Mouse (Mus musculus) liver, postnatal 0 days (tissue): ENCODE measurements around the gene Igfbp6. TPM values are rescaled to one million over a fixed set of nuclear protein-coding genes. Genes with fewer than 3 reads are reported as not detected.

Experiments
- ATAC-seq: fragments of 200-750 bp; cut with Nextera tagmentation; 2 replicates; pipeline ENCODE4 v1.8.0; 2017; ENCODE audit warnings: mild to moderate bottlenecking, moderate library complexity
- DNase-seq: peaks from one replicate; pipeline ENCODE4 v3.0.0-alpha.2; 2016
- H3K27ac ChIP-seq: fragments of 300-500 bp; sonication (generic); 2 replicates; pipeline ENCODE4 v1.5.1; 2014; ENCODE audit warnings: antibody characterized with exemption, moderate library complexity, mild to moderate bottlenecking, low read depth
- H3K27me3 ChIP-seq: fragments of 300-500 bp; sonication (generic); 2 replicates; pipeline ENCODE4 v1.6.1; 2014; ENCODE audit warnings: low read length, control low read depth, mixed read lengths; ENCODE audit not compliant: insufficient read depth
- H3K36me3 ChIP-seq: fragments of 300-500 bp; sonication (generic); replicated peaks from 2 replicates; pipeline ENCODE4 v1.6.1; 2014; ENCODE audit warnings: mild to moderate bottlenecking, control low read depth, low read length, moderate library complexity, mixed read lengths; ENCODE audit not compliant: insufficient read depth
- H3K4me1 ChIP-seq: fragments of 300-500 bp; sonication (generic); 2 replicates; pipeline ENCODE4 v1.6.1; 2014; ENCODE audit warnings: antibody characterized with exemption, mild to moderate bottlenecking, control low read depth; ENCODE audit not compliant: insufficient read depth
- H3K4me2 ChIP-seq: fragments of 300-500 bp; sonication (generic); 2 replicates; pipeline ENCODE4 v1.6.1; 2014; ENCODE audit warnings: low read depth, mild to moderate bottlenecking, low read length, moderate library complexity, mixed read lengths
- H3K4me3 ChIP-seq: fragments of 300-500 bp; sonication (generic); 2 replicates; pipeline ENCODE4 v1.5.1; 2014; ENCODE audit warnings: low read depth, low read length
- H3K9ac ChIP-seq: fragments of 300-500 bp; sonication (generic); replicated peaks from 2 replicates; pipeline ENCODE4 v1.6.1; 2014; ENCODE audit warnings: mild to moderate bottlenecking, moderate library complexity
- H3K9me3 ChIP-seq: fragments of 300-500 bp; sonication (generic); 2 replicates; pipeline ENCODE4 v1.6.1; 2016; ENCODE audit warnings: mild to moderate bottlenecking, control low read depth, low read length, mixed read lengths
- CTCF ChIP-seq: sonication (generic); IDR thresholded peaks from 2 replicates; pipeline ENCODE4 v1.5.1; 2016; ENCODE audit warnings: antibody characterized with exemption, low read depth
- EP300 ChIP-seq: IDR thresholded peaks from 2 replicates; pipeline ENCODE4 v1.6.1; 2016; ENCODE audit warnings: antibody characterized with exemption, low read depth, mild to moderate bottlenecking
- WGBS: fragments of 180-500 bp; shearing (Covaris S2); extraction: QIAGEN DNeasy Blood & Tissue Kit; methylation state at CpG from one replicate; pipeline ENCODE4 v1.1.7; 2014; ENCODE audit not compliant: insufficient replicate concordance; 5-methylcytosine and 5-hydroxymethylcytosine counted together
- polyA plus RNA-seq: library from polyadenylated mRNA; unstranded; fragments of >200 nt; fragmentation: Nextera tagmentation; extraction: Ambion mirVana; gene quantifications from 2 replicates; pipeline ENCODE4 v1.2.1, GENCODE M21; 2015

Gene Igfbp6
- polyA plus RNA-seq, 1 experiment from 2014 or later: 5.9 TPM

DNA sequence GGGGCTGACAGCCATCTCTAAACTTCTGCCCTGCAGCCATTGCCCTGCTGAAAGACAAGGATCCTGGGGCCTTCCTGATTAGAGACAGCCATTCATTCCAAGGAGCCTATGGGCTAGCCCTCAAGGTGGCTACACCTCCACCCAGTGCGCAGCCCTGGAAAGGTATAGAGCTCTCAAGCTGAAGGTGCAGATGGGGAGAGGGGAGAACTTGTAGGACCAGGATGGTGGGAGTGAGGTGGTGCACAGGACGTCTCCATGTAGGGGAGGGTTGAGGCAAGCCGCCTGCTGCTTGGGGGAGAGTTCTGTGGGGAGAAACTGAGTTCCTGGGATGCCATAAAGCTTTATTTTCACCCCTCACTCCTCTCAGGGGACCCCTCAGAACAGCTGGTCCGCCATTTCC is 30.5 kb upstream of the Igfbp6 start:
- 75% methylated on average over 4 of the region's 4 CpGs for WGBS
- H3K36me3 ChIP-seq: peaks cover 56% of the 10 kb centered on the region

GRCm38 (mm10) chr15:102114651-102115260 is 29.4 kb upstream of the Igfbp6 start:
- Histone ChIP-seq H3K9ac (no peak overlapping the region), H3K36me3 (peaks cover 52% of the 10 kb centered on the region), H3K4me1 (no peaks in the 10 kb centered on the region), H3K4me2 (no peak overlapping the region), H3K9me3 (no peaks in the 10 kb centered on the region), H3K27ac (no peak overlapping the region), H3K4me3 (no peak overlapping the region), H3K27me3 (no peaks in the 10 kb centered on the region)
- TF ChIP-seq EP300: no peak
- TF ChIP-seq CTCF: no peak
- ATAC-seq (no peak), DNase-seq (no peak)
- 64% methylated on average over 7 of the region's 7 CpGs for WGBS

More for the DNA sequence above, 30.5 kb upstream of the Igfbp6 start:
- Histone ChIP-seq H3K4me3 (no peak overlapping the region), H3K9me3 (no peaks in the 10 kb centered on the region), H3K27me3 (no peaks in the 10 kb centered on the region), H3K27ac (no peak overlapping the region), H3K4me2 (no peak overlapping the region), H3K4me1 (peaks cover 2% of the 10 kb centered on the region; the same call in 1 of the 2 replicates), H3K9ac (no peak overlapping the region)
- DNase-seq (no peak), ATAC-seq (no peak)
- TF ChIP-seq CTCF (no peak), EP300 (no peak)

- peaks cover 45% of the 10 kb centered on the region for H3K36me3 ChIP-seq
- H3K9ac ChIP-seq: no peak overlapping the region
- no peak overlapping the region for H3K27ac ChIP-seq
- DNase-seq (no peak), ATAC-seq (no peak)
- no peaks in the 10 kb centered on the region for H3K4me1 ChIP-seq
- H3K4me2 ChIP-seq: no peak overlapping the region
- no peak overlapping the region for H3K4me3 ChIP-seq
- no peaks in the 10 kb centered on the region for H3K9me3 ChIP-seq
- WGBS: 48% methylated on average over 9 of the region's 9 CpGs
- no peaks in the 10 kb centered on the region for H3K27me3 ChIP-seq
- no peak for TF ChIP-seq EP300
Observed at GRCm38 (mm10) chr15:102115731-102116231, 28.4 kb upstream of the Igfbp6 start.

DNA sequence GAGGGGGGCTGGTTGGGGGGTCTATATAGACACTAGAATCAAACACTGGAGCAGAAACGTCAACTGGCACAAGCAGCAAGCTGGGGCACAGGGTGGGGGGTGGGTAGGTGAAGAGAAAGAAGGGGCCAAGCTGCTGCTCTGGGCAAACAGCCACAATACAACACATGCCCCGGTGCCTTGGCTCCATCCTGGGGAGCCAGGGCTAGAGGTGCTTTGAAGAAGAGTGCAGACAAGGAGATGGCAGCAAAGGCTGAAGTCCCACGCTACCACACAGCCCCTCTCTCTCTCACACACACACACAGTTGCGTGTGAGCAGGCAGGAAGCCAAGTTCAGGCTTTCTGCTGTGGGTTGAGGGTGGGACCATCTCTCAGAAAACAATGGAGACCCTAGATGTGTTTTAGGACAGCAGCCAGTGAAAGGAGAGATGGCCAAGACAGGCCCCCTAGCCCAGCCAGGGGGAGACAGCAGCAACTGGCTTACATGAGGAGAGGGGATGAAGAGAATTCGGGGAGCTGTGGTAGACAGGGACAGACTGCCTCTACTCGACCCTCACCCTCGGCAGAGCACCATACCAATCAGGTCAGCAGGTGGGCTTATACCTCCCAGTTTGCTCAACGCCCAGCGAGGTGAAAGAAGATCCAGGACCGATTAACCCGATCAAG is 27.3 kb upstream of the Igfbp6 start:
- Histone ChIP-seq H3K4me3 (no peak overlapping the region), H3K27me3 (no peaks in the 10 kb centered on the region), H3K4me2 (no peak overlapping the region), H3K9ac (no peak overlapping the region), H3K9me3 (no peaks in the 10 kb centered on the region), H3K4me1 (no peaks in the 10 kb centered on the region), H3K36me3 (peaks cover 38% of the 10 kb centered on the region), H3K27ac (no peak overlapping the region)
- 72% methylated on average over 11 of the region's 11 CpGs for WGBS
- TF ChIP-seq EP300 (no peak), CTCF (no peak)
- ATAC-seq (no peak), DNase-seq (no peak)

GRCm38 (mm10) chr15:102117461-102118443 is 26.4 kb upstream of the Igfbp6 start:
- Histone ChIP-seq H3K4me3 (no peak overlapping the region), H3K36me3 (peaks cover 35% of the 10 kb centered on the region), H3K27ac (no peak overlapping the region), H3K9me3 (no peaks in the 10 kb centered on the region), H3K27me3 (no peaks in the 10 kb centered on the region), H3K4me2 (no peak overlapping the region), H3K9ac (no peak overlapping the region), H3K4me1 (no peaks in the 10 kb centered on the region)
- WGBS: 75% methylated on average over 19 of the region's 19 CpGs
- DNase-seq (no peak), ATAC-seq (peak; percentile 38; the same call in 1 of the 2 replicates)
- no peak for TF ChIP-seq EP300
- peak; percentile 57 for TF ChIP-seq CTCF

GRCm38 (mm10) chr15:102118591-102118990 is 25.6 kb upstream of the Igfbp6 start:
- Histone ChIP-seq H3K27ac (no peak overlapping the region), H3K4me2 (no peak overlapping the region), H3K9me3 (no peaks in the 10 kb centered on the region), H3K4me1 (no peaks in the 10 kb centered on the region), H3K27me3 (no peaks in the 10 kb centered on the region), H3K4me3 (no peak overlapping the region), H3K9ac (no peak overlapping the region), H3K36me3 (peaks cover 35% of the 10 kb centered on the region)
- TF ChIP-seq EP300 (no peak), CTCF (no peak)
- no peak for DNase-seq
- ATAC-seq: no peak
- WGBS: 89% methylated on average over 4 of the region's 4 CpGs
